Mouse (Mus musculus): ENCODE results near the gene Olfr1135.

Gene Olfr1135

DNA sequence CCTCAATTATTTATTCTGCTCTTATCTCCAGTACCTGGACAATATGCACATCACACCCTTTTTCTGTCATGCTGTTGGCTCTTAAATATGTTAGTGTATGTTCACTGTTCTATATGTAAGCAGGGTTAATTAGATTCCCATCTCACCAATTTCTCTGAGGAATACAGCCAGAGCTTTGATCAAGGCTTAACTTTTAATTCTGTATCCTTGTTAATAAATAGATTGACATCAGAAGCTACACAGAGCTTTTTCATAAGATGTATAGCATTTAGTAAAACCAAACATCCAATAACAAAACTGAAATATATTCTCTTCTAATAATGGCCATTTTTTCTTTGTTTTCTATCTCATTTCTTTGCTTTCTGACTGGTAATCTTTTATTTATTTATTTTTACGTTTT, at the start of gene Olfr1135:
Gene Olfr1135, minus strand, starts transcription at position 101 of the 400 bp plus-strand sequence.
- DNase-seq (ENCODE audit: low read depth): no peak

DNA sequence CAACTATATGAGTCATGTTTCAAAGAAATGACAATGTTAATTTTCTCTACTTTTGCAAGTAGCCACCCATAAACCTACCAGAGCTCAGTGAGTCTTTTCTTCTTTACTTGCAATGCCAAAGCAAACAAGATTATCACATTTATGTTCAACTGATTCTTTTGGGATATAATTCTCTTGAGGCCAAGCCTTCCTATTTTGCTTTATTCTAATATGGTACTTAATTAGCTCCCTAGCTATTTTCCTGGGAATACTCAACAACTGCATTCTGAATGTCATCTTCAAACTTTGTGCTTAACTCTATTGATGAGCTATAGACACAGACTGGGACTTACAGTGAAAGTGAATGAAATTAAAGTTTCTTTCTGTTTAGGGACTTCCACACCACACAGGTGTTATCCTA, 39.6 kb upstream of the Olfr1135 start, which contains the start of gene Olfr1137:
Gene Olfr1137, minus strand, starts transcription at position 101 of the 400 bp plus-strand sequence.
- no peak for DNase-seq (ENCODE audit: low read depth)

DNA sequence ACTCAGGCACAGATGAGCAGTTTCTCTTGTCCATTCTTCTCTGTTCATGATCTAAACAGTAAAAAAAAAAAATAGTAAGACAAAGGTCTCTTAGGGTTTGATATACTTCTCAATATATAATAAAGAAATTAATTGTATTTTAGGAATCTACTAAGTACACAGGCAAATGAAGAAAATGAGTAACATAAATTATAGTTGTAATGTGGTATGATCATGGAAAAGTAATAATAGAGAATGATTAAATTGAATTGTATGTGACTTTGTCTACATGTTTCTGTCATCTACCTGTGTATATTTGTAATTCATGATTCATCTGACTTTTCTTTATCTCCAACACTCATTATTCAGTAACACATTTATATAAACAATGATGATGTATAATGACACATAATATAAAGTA, 20.4 kb upstream of the Olfr1135 start, which contains the start of gene Olfr1136:
Gene Olfr1136, minus strand, starts transcription at position 101 of the 400 bp plus-strand sequence.
- no peak for DNase-seq (ENCODE audit: low read depth)

DNA sequence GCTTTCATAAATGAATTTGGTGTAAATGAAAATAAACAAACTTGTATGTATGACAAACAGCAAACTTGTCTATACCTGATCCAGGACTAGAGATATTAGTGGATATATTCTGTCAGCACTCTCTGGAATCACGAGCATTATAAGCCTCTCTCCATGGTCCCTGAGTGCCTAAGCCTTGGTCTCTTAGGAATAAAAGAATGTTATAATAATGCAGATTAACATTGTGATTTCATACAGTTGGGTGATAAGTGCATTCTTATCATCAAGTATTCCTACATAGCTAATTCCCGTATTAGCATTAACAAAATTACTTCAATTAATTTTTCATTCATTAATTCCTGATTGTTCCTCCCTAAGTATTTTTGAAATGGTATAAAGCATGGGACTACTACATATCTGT, 15.1 kb downstream of the Olfr1135 start, which contains the start of gene Olfr1134:
Gene Olfr1134, minus strand, starts transcription at position 101 of the 400 bp plus-strand sequence.
- no peak for DNase-seq (ENCODE audit: low read depth)

DNA sequence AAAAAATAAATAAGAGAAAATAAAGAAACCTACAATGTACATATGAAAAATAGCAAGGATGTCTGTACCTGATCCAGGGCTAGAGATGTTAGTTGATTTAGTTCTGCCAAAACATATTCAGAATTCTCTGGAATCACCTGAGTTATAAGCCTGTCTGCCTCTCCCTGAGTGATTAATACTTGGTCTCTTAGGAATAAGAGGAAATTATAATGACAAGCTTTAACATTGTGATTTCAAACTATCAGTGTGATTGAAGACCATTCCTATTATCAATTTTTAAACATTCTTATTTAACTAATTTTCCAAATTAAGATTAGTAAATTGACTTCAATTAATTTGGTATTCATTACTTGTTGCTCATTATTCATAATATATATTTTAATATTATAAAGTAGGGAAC, 26.2 kb downstream of the Olfr1135 start, which contains the start of gene Olfr1133:
Gene Olfr1133, minus strand, starts transcription at position 101 of the 400 bp plus-strand sequence.
- no peak for DNase-seq (ENCODE audit: low read depth)

DNA sequence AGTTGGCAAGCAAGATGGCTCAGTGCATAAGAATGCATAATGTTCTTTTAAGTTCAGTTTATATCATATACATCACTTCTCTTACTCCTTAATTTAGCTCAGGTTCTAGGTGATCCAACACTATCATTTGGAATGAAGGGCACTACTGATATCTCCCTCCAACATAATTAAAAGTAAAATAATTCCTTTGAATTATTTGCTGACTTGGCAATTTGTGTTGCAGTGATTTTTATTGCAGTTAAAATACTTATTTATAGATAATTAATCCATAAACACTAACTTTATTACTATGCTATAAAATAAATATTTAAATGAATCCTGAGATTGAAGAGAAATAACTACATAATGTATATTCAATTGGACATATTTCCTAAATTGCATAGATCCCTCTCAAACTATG, 31.0 kb downstream of the Olfr1135 start:
- DNase-seq (ENCODE audit: low read depth): no peak

DNA sequence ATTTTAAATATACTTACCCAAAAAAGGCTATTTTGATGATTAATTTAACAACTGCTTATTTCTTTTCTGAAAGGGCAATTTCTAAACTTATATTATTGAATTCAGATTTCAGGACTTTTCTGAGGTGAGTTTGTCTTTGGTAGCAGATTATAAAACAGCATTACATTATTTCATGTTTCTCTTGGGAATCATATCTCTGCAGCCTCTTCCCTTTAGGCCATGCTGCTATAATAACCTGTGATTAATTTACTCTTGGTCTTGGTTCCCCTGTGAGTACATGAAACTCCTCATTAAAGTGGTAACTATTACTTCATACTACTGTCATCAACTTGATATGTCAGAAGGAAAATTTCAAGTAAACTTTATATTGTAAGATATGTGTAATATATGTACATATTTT, 36.0 kb downstream of the Olfr1135 start, which contains the start of gene Olfr1132:
Gene Olfr1132, minus strand, starts transcription at position 101 of the 400 bp plus-strand sequence.
- DNase-seq (ENCODE audit: low read depth): no peak

DNA sequence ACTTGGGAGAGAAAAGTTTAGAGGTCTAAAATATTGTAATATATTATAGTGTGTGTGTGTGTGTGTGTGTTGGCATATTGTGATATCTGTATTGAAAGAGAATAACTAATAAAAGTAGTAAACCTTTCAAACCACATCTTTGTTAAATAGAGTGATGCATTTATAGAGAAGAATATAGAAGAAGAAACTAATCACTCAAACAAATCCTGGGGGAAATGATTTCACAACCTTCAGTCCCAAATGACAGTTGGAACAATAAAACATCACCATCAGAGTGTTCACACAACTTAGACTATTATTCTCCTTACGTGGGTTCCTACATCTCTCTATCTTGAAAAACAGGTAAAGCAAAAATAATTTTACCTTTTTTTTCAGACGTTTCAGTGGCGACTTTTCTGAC, 46.7 kb downstream of the Olfr1135 start, which contains the start of gene Olfr1131:
Gene Olfr1131, plus strand, starts transcription at position 301 of the 400 bp plus-strand sequence.
- no peak for DNase-seq (ENCODE audit: low read depth)

Measured in c-Kit-positive CD71-negative TER-119-negative erythroid progenitor cells, embryonic 14.5 days (primary cell).